22 mouse cellular contexts compared by ENCODE assay signal in the genomic region with DNA sequence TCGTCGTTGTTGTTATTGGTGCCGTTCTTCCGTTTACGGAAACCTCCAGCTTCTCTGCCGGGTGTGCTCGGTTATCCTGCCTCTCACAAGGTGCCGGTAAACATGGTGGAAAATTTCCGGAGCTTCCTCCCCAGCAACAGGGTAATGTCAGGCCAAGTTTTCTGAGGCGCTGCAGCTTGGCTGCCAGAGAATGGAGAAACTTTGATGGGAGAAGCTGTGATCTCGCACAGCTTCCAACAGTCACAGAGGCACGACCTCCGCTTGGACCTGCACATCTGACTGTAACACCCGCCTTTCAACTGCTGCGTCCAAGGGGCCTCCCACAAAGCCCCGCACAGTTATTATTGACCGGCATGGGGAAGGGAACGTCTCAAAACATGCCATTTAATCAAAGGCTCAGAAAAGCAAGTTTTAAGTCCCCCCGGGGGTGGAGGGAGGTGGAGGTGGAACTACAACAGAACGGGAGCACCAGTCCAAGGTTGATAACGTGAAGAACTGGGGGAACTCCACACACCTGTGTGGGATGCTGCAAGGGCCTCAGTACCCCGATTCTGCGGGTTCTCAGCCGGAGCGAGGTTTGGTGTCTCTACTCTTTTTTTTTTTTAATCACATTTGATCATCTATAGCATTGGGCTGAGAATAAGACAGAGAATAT.
A peak's percentile ranks its signal among the peaks of the same experiment; 100 is the strongest.
DNase-seq lines count a peak whose midpoint lies in the region; ATAC-seq lines count a peak whose summit lies in the region.
"Had no signal": no experiment of that assay in that cellular context is flagged by ENCODE, and none has a peak within 500 bp of the region (broad histone marks: within the 10 kb centered on the region; RNA-seq: fewer than 3 reads in every experiment).

No protein-coding gene starts in this region.

- DNase-seq in CD4-positive, CD25-positive, alpha-beta regulatory T cell, adult 2 months (ENCODE audit: low read depth, low spot score), result peak; percentile 58
- DNase-seq in R1 (ENCODE audit: low read depth, low spot score), result peak; percentile 11
- peak; percentile 53 for DNase-seq in thymus, postnatal 4 days
- DNase-seq in adrenal gland, postnatal 14 days, result no peak
- DNase-seq in spleen, postnatal 36 days (ENCODE audit: low spot score in 2 of 2), result no peak
- DNase-seq: adrenal gland, postnatal 10 days; cerebellum, adult 11-12 months; cerebellum, adult 9-11 months; embryo, embryonic 11 days; heart, postnatal 14 days; kidney, adult 8-10 months; layer of hippocampus, adult 9-11 months; liver; lung, adult 2 months; lung, postnatal 10 days; right cerebral cortex, adult 18-20 months; spleen, adult 18-20 months had no signal

- ATAC-seq in CD4-positive, CD25-positive, alpha-beta regulatory T cell, adult 4 months, result no peak
- ATAC-seq in inflammation-experienced regulatory T-cells, adult 6 months, result peak; percentile 21
- ATAC-seq: forebrain, embryonic 16.5 days; intestine, embryonic 16.5 days; midbrain, embryonic 15.5 days had no signal

Comparison
In these comparisons a context has a peak if more than half of its experiments do, and no peak if none do; other contexts are left out.
1. DNase-seq: peak in CD4-positive, CD25-positive, alpha-beta regulatory T cell, adult 2 months (single experiment), R1 (single experiment) and thymus, postnatal 4 days (single experiment); none in adrenal gland, postnatal 14 days (single experiment) and spleen, postnatal 36 days (0 of 2).